Comparison of ENCODE assay signal across 12 mouse cellular contexts in the genomic region with DNA sequence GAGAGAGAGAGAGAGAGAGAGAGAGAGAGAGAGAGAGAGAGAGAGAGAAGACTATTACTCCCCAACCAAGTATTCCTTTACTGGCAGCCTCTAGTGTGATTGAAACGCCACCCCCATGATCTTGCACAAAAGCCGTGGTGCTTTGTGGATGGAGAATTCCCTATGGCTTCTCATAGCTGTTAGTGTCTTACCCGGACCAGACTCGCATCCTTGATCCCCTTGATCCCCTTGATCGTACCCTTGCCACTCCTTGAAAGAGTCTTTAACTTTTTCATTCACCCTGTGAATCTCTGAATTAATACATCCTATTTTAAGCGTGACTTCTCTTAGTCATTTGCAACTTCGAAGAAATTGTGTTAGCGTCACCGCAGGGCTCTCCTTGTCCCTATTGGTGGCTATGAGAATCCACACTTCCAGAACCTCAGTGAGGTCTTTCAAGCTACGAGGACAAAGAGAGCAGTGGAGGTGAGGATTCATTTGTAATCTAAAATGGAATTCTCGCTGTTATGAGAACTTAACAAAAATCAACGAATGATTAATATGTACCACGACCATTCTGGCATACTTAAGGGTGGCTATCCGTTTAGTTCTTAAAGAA. TPM values are rescaled to one million over a fixed set of nuclear protein-coding genes. Genes with fewer than 3 reads are reported as not detected.
DNase-seq lines count a peak whose midpoint lies in the region; ATAC-seq lines count a peak whose summit lies in the region.
"Had no signal": no experiment of that assay in that cellular context is flagged by ENCODE, and none has a peak within 500 bp of the region (broad histone marks: within the 10 kb centered on the region; RNA-seq: fewer than 3 reads in every experiment).

No protein-coding gene starts in this region.

- no peaks in the 10 kb centered on the region for H3K36me3 ChIP-seq in heart, embryonic 15.5 days
- no peaks in the 10 kb centered on the region for H3K36me3 ChIP-seq in embryonic facial prominence, embryonic 10.5 days (replicated peaks)
- H3K36me3 ChIP-seq in hindbrain, embryonic 16.5 days (ENCODE audit: control insufficient read depth, insufficient read depth, low read length) = no peaks in the 10 kb centered on the region
- H3K36me3 ChIP-seq in midbrain, embryonic 14.5 days (ENCODE audit: control insufficient read depth, insufficient read depth, low read length) = no peaks in the 10 kb centered on the region

- no peak for DNase-seq in heart, adult 18-20 months
- peak; percentile 15 for DNase-seq in embryonic facial prominence, embryonic 10.5 days (ENCODE audit: low spot score)
- DNase-seq in midbrain, embryonic 14.5 days = peak; percentile 60
- DNase-seq in right cerebral cortex, postnatal 36 days (ENCODE audit: low spot score in 2 of 2) = no peak
- DNase-seq in cerebellum, adult 8-10 months = no peak
- DNase-seq in right cerebral cortex, postnatal 14 days = no peak
- DNase-seq: gastrocnemius, postnatal 25 days had no signal

- H3K4me3 ChIP-seq in heart, embryonic 15.5 days = peak overlapping the region; percentile 49
- H3K4me3 ChIP-seq in embryonic facial prominence, embryonic 10.5 days = peak overlapping the region; percentile 64
- peak overlapping the region; percentile 37 for H3K4me3 ChIP-seq in hindbrain, embryonic 16.5 days (ENCODE audit: low read length)
- peak overlapping the region; percentile 42 for H3K4me3 ChIP-seq in midbrain, embryonic 14.5 days (replicated peaks; ENCODE audit: low read depth, low read length)

- H3K27ac ChIP-seq in heart, embryonic 15.5 days = no peak overlapping the region
- H3K27ac ChIP-seq in embryonic facial prominence, embryonic 10.5 days (replicated peaks) = peak overlapping the region; percentile 73
- H3K27ac ChIP-seq in hindbrain, embryonic 16.5 days (ENCODE audit: low read depth, low read length) = no peak overlapping the region
- no peak overlapping the region for H3K27ac ChIP-seq in midbrain, embryonic 14.5 days (replicated peaks; ENCODE audit: low read depth, low read length)

- no peaks in the 10 kb centered on the region for H3K9me3 ChIP-seq in heart, embryonic 15.5 days (replicated peaks)
- no peaks in the 10 kb centered on the region for H3K9me3 ChIP-seq in embryonic facial prominence, embryonic 10.5 days
- H3K9me3 ChIP-seq in hindbrain, embryonic 16.5 days (ENCODE audit: control insufficient read depth, low read length) = no peaks in the 10 kb centered on the region
- H3K9me3 ChIP-seq in midbrain, embryonic 14.5 days (ENCODE audit: control insufficient read depth, low read length) = no peaks in the 10 kb centered on the region

- H3K4me1 ChIP-seq in heart, embryonic 15.5 days (replicated peaks) = peaks cover 4% of the 10 kb centered on the region
- peaks cover 38% of the 10 kb centered on the region for H3K4me1 ChIP-seq in embryonic facial prominence, embryonic 10.5 days
- H3K4me1 ChIP-seq in hindbrain, embryonic 16.5 days (ENCODE audit: control insufficient read depth, insufficient read depth, low read depth, low read length) = no peaks in the 10 kb centered on the region; the same call in none of the 2 replicates
- H3K4me1 ChIP-seq in midbrain, embryonic 14.5 days (ENCODE audit: control insufficient read depth, insufficient read depth, low read length) = peaks cover 12% of the 10 kb centered on the region

- H3K4me2 ChIP-seq in heart, embryonic 15.5 days = peak overlapping the region; percentile 89
- H3K4me2 ChIP-seq in hindbrain, embryonic 16.5 days (ENCODE audit: low read length) = peak overlapping the region; percentile 65
- H3K4me2 ChIP-seq in midbrain, embryonic 14.5 days (ENCODE audit: low read length) = peak overlapping the region; percentile 90

- whole genome bisulfite sequencing in heart, embryonic 15.5 days = 7% methylated on average over 14 of the region's 14 CpGs
- 6% methylated on average over 14 of the region's 14 CpGs for WGBS in embryonic facial prominence, embryonic 10.5 days
- 4% methylated on average over 14 of the region's 14 CpGs for WGBS in hindbrain, embryonic 16.5 days
- 3% methylated on average over 14 of the region's 14 CpGs for WGBS in midbrain, embryonic 14.5 days

- no peak for ATAC-seq in heart, embryonic 15.5 days (replicated peaks; ENCODE audit: insufficient number of reproducible peaks, insufficient read depth, low FRiP score, low read depth)
- peak; percentile 78 for ATAC-seq in hindbrain, embryonic 16.5 days
- peak; percentile 36; the same call in 1 of the 2 replicates for ATAC-seq in midbrain, embryonic 14.5 days (ENCODE audit: low FRiP score, low TSS enrichment)

- 0 out of 2 replicates have a peak overlapping the region, but pooled peaks have one; percentile 2 for H3K9ac ChIP-seq in heart, embryonic 15.5 days
- peak overlapping the region; percentile 16; the same call in 1 of the 2 replicates for H3K9ac ChIP-seq in hindbrain, embryonic 16.5 days (ENCODE audit: low read depth, low read length)
- peak overlapping the region; percentile 42; the same call in 1 of the 2 replicates for H3K9ac ChIP-seq in midbrain, embryonic 14.5 days (replicated peaks; ENCODE audit: low read length)

- peaks cover 10% of the 10 kb centered on the region for H3K27me3 ChIP-seq in heart, embryonic 15.5 days
- H3K27me3 ChIP-seq in embryonic facial prominence, embryonic 10.5 days (replicated peaks; ENCODE audit: low read depth, poor library complexity, severe bottlenecking) = peaks cover 18% of the 10 kb centered on the region
- H3K27me3 ChIP-seq in hindbrain, embryonic 16.5 days (replicated peaks; ENCODE audit: control insufficient read depth, insufficient read depth, low read length) = peaks cover 2% of the 10 kb centered on the region; the same call in 1 of the 2 replicates
- H3K27me3 ChIP-seq in midbrain, embryonic 14.5 days (ENCODE audit: control insufficient read depth, insufficient read depth, low read length) = no peaks in the 10 kb centered on the region; the same call in 1 of the 2 replicates
- H3K27me3 ChIP-seq: CH12.LX had no signal

RNA-seq across cellular contexts. Expression of a gene that starts 0.9 kb away (rescaled TPM):
- polyA plus RNA-seq in heart, embryonic 15.5 days (2015; fragmentation: Nextera tagmentation; extraction: Ambion mirVana) = not detected in 2 replicates
- total RNA-seq in heart, adult 18-20 months (2021) = under 1 TPM in 1 of 2 experiments, not detected in 1; 0.18 TPM
- polyA plus RNA-seq in embryonic facial prominence, embryonic 10.5 days (2016; fragmentation: Nextera tagmentation; extraction: Ambion mirVana) = 2.2 and 2.3 TPM in 2 replicates
- 0.25 and 0.36 TPM in 2 replicates for polyA plus RNA-seq in hindbrain, embryonic 16.5 days (2015; fragmentation: Nextera tagmentation; extraction: Ambion mirVana)
- 0.13 and 0.30 TPM in 2 replicates for polyA plus RNA-seq in midbrain, embryonic 14.5 days (2014; fragmentation: Nextera tagmentation; extraction: Ambion mirVana)
- total RNA-seq: adrenal gland, postnatal 10 days; CH12.LX; gastrocnemius, postnatal 25 days had no signal
- polyA plus RNA-seq: small intestine, adult 2 months had no signal

Comparison
In these comparisons a context has a peak if more than half of its experiments do, and no peak if none do; other contexts are left out.
1. DNase-seq: peak in embryonic facial prominence, embryonic 10.5 days (single experiment) and midbrain, embryonic 14.5 days (single experiment); none in heart, adult 18-20 months (0 of 2), right cerebral cortex, postnatal 36 days (0 of 2), cerebellum, adult 8-10 months (single experiment) and right cerebral cortex, postnatal 14 days (single experiment).
2. Peak in every context shown above with its lines, with median percentiles within 50 percentile points of each other: H3K4me2 ChIP-seq, H3K4me3 ChIP-seq and H3K9ac ChIP-seq.